Mouse (Mus musculus) lung, postnatal 0 days (tissue): ENCODE measurements around the gene Fam162a.

ENCODE experiments used
- CTCF ChIP-seq: IDR thresholded peaks from 2 replicates; pipeline ENCODE4 v1.5.1; 2016; ENCODE audit warnings: antibody characterized with exemption, mild to moderate bottlenecking
- EP300 ChIP-seq: IDR thresholded peaks from 2 replicates; pipeline ENCODE4 v1.6.1; 2016; ENCODE audit warnings: antibody characterized with exemption, mild to moderate bottlenecking, control low read depth

DNA sequence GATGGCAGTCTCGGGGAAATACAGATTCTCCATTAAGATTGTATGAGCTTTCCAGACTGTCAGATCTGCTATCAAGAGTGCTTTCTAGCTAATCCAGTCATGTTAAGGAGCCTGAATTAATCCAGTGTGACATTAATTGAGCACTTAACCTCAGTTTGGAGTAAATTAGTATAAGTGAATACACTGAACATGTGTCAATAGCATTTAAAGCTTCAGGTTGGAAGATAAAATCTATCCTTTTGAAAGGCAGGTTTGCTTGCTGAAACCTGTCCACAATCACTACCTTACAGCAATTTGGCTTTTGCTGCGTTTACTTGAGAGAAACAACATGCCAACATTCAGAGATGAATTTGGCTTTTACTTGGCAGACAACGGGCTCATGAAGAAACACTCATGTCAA, 22.7 kb upstream of the Fam162a start:
- TF ChIP-seq EP300 = no peak
- no peak for TF ChIP-seq CTCF
